Mouse (Mus musculus): ENCODE results near the gene Lrrc23.
A peak's percentile ranks its signal among the peaks of the same experiment; 100 is the strongest.
"Not testable (repeated sequence)": the region's sequence is repeated elsewhere in the genome, so short reads cannot be mapped to it uniquely, and the experiment has no call there.

Lrrc23 gene

DNA sequence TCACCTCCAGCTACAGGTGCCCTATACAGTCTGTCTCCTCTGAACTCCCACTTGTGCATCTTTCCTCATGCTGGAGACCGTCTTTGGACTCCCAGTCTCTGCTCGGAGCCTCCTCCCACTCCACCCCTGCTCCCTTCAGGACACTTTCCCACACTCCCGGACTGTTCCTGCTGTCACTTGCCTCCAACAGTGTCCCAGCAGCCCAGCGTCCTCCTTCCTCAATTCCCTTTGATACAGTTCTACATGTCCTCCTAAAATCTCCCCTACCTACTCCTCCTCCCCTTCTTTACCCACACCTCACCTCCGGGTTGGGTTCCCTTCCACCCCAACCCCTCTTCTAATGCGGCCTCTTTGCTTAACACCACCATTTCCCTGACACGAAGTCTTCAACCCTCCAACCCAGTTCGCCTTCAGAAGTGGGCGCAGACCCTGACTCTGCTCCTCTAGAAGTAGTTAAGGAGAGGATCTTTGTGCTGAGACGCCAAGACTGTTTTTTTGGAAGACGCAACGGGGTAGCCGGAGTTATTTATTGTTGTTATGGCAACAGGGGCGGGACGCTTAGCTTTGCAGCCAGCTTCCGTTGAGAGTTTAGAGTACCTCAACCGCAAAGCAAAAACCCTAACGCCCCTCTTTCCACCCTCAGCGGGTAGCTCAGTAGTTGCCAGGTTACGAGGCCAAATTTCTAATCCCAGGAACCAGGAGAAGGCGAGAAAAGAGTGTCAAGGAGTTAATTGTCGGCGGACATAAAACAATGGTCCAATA, at the start of gene Lrrc23:
Lrrc23 (minus strand) TSS at position 506 of the 762 bp plus-strand sequence.
- peak; percentile 54 for DNase-seq (ENCODE audit: low spot score)

DNA sequence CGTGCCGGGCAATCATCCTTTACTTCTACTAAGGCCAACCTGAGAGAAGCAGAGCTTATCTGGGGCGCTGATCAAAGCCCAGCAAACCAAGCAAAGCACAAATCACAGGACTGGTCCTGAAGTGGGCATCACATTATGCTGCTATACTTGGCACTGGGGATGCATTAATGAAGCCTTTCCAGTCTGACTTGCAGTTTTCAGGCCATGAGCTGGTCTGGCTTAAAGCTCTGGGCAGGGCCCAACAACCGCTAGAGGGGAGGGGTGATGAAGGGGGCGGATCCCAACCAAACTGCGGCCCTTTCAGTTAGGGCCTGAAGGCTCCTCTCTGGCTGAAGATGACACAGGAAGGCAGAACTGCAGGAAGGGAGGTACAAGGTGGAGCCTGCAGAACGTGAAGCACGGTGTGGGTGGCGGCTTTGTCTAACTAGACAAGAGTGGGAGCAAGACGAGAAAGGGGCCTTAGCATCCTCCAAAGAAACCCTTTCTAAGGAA, 48.6 kb upstream of the Lrrc23 start:
- DNase-seq (ENCODE audit: low spot score) = peak; percentile 62

GRCm38 (mm10) chr6:124822049-124822448, 42.5 kb upstream of the Lrrc23 start:
- DNase-seq (ENCODE audit: low spot score) = no peak

- DNase-seq (ENCODE audit: low spot score) = no peak
These were observed 41.4 kb upstream of the Lrrc23 start for GRCm38 (mm10) chr6:124820891-124821290.

GRCm38 (mm10) chr6:124817971-124818370, 38.4 kb upstream of the Lrrc23 start:
- DNase-seq (ENCODE audit: low spot score) = no peak

DNA sequence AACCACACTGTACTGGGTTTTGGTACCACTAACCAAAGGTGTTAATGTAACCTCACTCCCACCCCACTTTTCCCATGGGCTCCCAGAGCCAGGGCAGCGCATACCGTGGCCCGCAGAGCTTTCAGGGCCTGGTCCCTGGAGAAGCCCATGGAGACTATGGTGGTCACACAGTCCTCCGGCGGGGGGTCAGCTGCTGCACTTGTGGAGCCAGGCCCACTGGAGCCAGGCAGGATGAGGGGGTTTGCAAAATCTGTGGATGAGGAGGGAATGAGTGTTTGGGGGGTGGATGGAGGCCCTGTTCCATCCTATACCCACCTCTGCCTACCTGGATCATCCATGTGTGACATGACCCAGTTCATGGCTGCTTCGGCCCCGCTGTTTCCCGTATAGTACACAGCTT, 38.0 kb upstream of the Lrrc23 start:
- no peak for DNase-seq (ENCODE audit: low spot score)

GRCm38 (mm10) chr6:124817125-124817524, 37.6 kb upstream of the Lrrc23 start:
- no peak for DNase-seq (ENCODE audit: low spot score)

DNA sequence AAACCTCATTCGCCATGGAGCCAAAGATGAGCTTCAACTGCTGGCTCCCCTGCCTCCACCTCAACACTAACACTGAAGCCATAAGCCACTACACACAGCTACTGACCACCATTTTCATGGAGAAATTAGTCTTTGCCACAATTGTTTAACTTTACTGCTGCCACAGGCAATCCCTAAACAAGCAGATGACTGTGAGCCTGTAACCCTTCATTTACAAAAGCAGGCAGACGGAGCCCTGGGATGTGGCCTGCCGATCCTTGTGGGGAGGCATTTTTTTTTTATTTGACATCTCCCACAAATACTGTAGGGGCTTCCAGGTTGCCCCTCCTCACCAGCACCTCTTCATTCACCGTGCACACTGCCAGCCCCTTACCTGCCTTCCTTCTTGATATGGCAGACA, 37.1 kb upstream of the Lrrc23 start:
- peak; percentile 25 for DNase-seq (ENCODE audit: low spot score)

DNA sequence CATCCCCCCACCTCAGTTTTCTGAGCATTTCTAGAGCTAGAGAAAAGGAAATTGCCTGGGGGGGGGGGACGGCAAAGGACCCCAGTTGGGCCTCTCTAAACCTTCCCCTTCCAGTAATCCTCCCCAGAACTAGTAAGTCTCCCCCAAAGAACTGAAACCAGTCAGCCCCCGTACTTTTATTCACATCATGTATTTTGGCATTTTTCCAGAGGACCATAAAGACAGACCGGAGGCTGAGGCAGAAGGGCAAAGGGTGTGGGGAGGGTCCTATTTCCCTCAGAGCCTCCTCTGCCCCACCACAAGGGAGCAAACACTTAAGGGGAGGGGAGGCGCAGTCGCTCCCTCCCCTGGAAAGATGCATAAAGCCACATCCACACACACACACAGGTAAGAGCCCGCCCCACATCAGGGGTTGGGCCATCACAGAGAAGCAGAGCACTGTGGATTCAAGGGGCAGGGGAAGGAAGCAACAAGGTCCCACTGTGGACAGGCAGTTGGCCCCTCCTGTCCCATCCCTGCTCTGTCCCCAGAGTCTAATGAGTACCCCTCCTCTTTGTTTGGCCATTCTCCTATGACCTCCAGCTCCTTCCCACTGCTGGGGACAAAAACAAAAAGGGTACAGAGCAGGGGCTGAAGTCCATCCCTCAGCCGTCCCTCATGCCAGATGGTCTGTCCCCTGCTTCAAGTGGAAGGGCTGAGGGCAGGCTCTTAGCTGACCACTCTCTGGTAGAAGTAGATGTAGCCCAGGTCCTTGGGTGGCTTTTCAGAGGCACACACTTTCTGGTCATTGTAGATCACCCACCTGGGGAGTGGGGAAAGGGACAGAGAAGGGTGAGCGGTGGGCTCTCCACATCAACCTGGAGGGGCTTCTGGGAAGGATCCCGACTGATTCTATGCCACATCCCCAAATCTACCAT, 35.6 kb upstream of the Lrrc23 start:
- no peak for DNase-seq (ENCODE audit: low spot score)

- no peak for DNase-seq (ENCODE audit: low spot score)
These were observed 34.9 kb upstream of the Lrrc23 start for GRCm38 (mm10) chr6:124814448-124814847.

- DNase-seq (ENCODE audit: low spot score) = peak; percentile 93
These were observed 34.4 kb upstream of the Lrrc23 start, which contains the start of gene Tpi1 for GRCm38 (mm10) chr6:124813933-124814332. Tpi1 (minus strand) TSS chr6:124814296.

GRCm38 (mm10) chr6:124813496-124813895, 34.0 kb upstream of the Lrrc23 start:
- DNase-seq (ENCODE audit: low spot score) = peak; percentile 77

GRCm38 (mm10) chr6:124812848-124813247, 33.3 kb upstream of the Lrrc23 start:
- DNase-seq (ENCODE audit: low spot score) = no peak

DNA sequence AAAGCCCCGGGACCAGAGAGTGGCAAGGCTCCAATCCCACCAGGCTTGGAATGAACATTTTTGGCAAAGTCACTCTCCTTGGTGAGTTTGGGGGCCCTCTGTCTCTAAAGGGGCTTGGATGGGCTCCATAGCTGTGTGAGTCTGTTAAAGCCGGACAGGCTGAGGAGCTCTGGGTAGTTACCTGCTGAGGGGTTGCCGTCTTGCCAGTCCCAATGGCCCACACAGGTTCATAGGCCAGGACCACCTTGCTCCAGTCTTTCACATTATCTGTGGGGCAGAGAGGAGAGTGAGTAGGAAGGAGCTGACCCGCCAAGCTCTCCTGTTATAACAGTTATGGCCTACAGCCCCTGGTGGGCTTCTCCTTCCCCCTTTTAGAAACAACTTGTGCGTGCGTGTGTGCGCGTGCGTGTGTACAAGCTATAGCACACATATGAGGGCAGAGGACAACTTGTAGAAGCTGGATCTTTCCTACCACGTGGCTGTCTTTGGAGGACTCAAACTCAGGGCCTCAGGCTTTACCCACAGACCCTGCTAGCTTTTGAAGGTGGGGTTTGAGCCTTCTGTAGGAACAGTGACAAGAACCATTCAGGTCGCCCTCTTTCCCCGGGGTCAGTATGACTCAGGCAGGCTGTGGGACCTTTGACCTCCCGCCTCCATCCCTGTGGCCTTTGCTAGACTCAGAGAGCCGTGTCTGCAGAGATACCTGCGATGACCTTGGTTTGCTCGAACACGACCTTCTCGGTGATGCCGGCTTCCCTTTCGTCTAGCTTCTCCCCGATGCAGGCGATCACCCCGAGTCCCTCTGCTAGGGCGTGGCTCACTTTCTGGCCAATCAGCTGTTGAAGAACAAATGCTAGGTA, 32.4 kb upstream of the Lrrc23 start:
- DNase-seq (ENCODE audit: low spot score) = no peak

- DNase-seq (ENCODE audit: low spot score) = no peak
These were observed 31.8 kb upstream of the Lrrc23 start for GRCm38 (mm10) chr6:124811403-124811665.

DNA sequence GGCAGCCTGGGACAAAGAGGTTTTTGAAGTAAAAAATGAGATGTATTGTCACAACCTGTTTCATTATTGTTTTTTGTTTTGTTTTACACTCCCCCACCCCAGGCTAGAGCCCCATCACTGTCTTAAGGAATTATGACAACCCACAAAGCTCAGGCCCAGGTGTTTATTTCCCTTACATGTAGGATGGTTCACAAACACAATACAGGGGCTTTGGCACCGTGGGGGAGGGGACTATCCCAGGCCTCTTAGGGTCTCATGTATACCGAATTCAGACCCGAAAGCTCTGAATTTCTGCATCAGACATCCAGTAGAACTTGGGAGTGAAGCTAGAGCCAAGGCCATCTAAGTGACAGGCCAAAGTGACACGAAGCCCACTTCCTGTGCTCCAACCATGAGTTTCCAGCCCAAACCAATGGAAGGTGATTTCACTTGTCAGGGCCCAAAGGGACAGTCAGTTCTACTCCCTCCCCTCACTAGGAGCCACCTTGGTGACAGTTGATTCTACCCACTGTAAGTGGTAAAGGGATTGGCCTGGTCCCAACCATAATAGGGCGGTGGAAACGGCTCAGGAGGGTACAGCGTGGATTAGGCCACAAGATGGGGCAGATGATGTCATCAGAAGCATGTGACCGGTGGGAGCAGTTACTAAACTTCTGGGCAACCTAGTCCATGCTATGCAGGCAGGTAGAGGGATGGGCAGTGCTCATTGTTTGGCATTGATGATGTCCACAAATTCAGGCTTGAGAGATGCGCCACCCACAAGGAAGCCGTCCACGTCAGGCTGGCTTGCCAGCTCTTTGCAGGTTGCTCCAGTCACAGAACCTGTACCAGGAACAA, 31.3 kb upstream of the Lrrc23 start:
- DNase-seq (ENCODE audit: low spot score) = not testable (repeated sequence)

DNA sequence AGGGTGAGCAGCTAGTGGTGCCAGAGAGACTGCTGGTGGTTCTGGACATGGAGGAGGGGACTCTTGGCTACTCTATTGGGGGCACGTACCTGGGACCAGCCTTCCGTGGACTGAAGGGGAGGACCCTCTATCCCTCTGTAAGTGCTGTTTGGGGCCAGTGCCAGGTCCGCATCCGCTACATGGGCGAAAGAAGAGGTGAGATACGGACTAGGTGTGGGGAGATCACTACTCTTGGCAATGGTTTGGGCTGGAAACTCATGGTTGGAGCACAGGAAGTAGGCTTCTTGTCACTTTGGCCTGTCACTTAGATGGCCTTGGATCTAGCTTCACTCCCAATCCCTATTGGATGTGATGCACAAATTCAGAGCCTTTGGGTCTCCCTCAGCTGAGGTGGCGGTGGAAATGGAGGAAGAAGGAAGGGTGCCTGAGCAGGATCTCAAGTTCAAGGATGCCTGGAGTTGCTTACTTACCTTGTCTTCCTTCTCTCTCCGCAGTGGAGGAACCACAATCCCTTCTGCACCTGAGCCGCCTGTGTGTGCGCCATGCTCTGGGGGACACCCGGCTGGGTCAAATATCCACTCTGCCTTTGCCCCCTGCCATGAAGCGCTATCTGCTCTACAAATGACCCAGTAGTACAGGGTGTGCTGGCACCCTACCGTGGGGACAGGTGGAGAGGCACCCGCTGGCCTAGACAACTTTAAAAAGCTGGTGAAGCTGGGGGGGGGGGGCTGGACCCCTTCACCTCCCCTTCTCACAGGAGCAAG, 30.4 kb upstream of the Lrrc23 start:
- DNase-seq (ENCODE audit: low spot score) = peak; percentile 68

GRCm38 (mm10) chr6:124809052-124809774, 29.7 kb upstream of the Lrrc23 start:
- peak; percentile 90 for DNase-seq (ENCODE audit: low spot score)

- DNase-seq (ENCODE audit: low spot score) = peak; percentile 81
These were observed 29.0 kb upstream of the Lrrc23 start, which contains the start of gene Spsb2 for GRCm38 (mm10) chr6:124808358-124809012. Spsb2 (plus strand) TSS chr6:124808661.

Measured in testis, postnatal 10 days (tissue).